Mouse (Mus musculus) midbrain, embryonic 14.5 days (tissue): ENCODE data around the gene H2afy2. TPM values are rescaled to one million over a fixed set of nuclear protein-coding genes. Genes with fewer than 3 reads are reported as not detected.

Experiments used
- ATAC-seq: fragments of 200-750 bp; cut with Nextera tagmentation; 2 replicates; pipeline ENCODE4 v1.8.0; 2017; ENCODE audit warnings: moderate number of reproducible peaks, moderate library complexity; ENCODE audit not compliant: low FRiP score, low TSS enrichment
- DNase-seq: peaks from one replicate; pipeline ENCODE4 v3.0.0-alpha.2; 2015
- H3K27ac ChIP-seq: fragments of 300-500 bp; sonication (generic); replicated peaks from 2 replicates; pipeline ENCODE4 v1.5.1; 2014; ENCODE audit warnings: mild to moderate bottlenecking, low read depth, low read length, moderate library complexity
- H3K27me3 ChIP-seq: fragments of 300-500 bp; sonication (generic); 2 replicates; pipeline ENCODE4 v1.6.1; 2014; ENCODE audit warnings: low read length, control low read depth, mixed read lengths; ENCODE audit not compliant: control insufficient read depth, insufficient read depth
- H3K36me3 ChIP-seq: fragments of 300-500 bp; sonication (generic); 2 replicates; pipeline ENCODE4 v1.6.1; 2014; ENCODE audit warnings: low read length, control low read depth; ENCODE audit not compliant: control insufficient read depth, insufficient read depth
- H3K4me1 ChIP-seq: fragments of 300-500 bp; sonication (generic); 2 replicates; pipeline ENCODE4 v1.6.1; 2014; ENCODE audit warnings: mild to moderate bottlenecking, antibody characterized with exemption, low read length, control low read depth; ENCODE audit not compliant: control insufficient read depth, insufficient read depth
- H3K4me2 ChIP-seq: fragments of 300-500 bp; sonication (generic); 2 replicates; pipeline ENCODE4 v1.6.1; 2014; ENCODE audit warnings: mild to moderate bottlenecking, low read length, moderate library complexity
- H3K4me3 ChIP-seq: fragments of 300-500 bp; sonication (generic); replicated peaks from 2 replicates; pipeline ENCODE4 v1.5.1; 2014; ENCODE audit warnings: low read depth, low read length
- H3K9ac ChIP-seq: fragments of 300-500 bp; sonication (generic); replicated peaks from 2 replicates; pipeline ENCODE4 v1.6.1; 2014; ENCODE audit warnings: mild to moderate bottlenecking, low read length, moderate library complexity
- H3K9me3 ChIP-seq: fragments of 300-500 bp; sonication (generic); 2 replicates; pipeline ENCODE4 v1.6.1; 2016; ENCODE audit warnings: low read length, control low read depth, mixed read lengths; ENCODE audit not compliant: control insufficient read depth
- WGBS: fragments of 180-500 bp; shearing (Covaris S2); extraction: QIAGEN DNeasy Blood & Tissue Kit; methylation state at CpG from one replicate; pipeline ENCODE4 v1.1.7; 2014; 5-methylcytosine and 5-hydroxymethylcytosine counted together
- microRNA-seq: library from miRNA; unstranded; fragments of <30 nt; microRNA quantifications from one replicate; pipeline ENCODE4, GENCODE M21; 2016
- polyA plus RNA-seq: library from polyadenylated mRNA; unstranded; fragments of >200 nt; fragmentation: Nextera tagmentation; extraction: Ambion mirVana; gene quantifications from 2 replicates; pipeline ENCODE4 v1.2.1, GENCODE M21; 2014

H2afy2 gene
- polyA plus RNA-seq, 1 experiment from 2014 or later, result 242 TPM

DNA sequence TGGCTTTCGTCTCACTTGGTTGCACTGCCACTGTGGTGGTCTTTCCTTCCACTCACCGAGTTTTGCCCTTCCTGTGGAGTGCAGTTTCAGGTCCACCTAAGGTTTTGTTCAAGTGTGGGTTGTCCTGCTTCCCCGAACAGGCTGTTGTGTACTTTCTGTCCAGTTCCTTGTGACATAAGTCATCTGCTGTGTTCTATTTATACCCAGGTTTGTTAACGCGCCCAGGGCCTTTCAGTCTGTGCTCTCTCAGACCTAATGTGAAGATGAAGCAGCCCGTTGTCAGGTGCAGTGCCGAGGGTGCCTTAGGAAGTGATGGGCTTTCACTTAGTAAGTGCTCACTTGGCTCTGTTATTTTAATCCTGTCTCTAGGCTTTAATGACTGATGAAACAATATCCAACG, 94.5 kb downstream of the H2afy2 start:
- Histone ChIP-seq H3K9ac (no peak overlapping the region), H3K4me1 (no peaks in the 10 kb centered on the region), H3K27ac (no peak overlapping the region), H3K36me3 (peaks cover 79% of the 10 kb centered on the region), H3K4me3 (no peak overlapping the region), H3K4me2 (no peak overlapping the region), H3K27me3 (no peaks in the 10 kb centered on the region), H3K9me3 (no peaks in the 10 kb centered on the region)
- no peak for DNase-seq
- 92% methylated on average over 8 of the region's 8 CpGs for WGBS
- no peak for ATAC-seq

Small RNA genes within 50 kb of the gene (microRNA-seq; reads per million reads assigned to microRNA genes)
- not detected for gene Mir5108

Other genes with a start within 250 kb of the H2afy2 start
- gene Npffr1, start 188.7 kb downstream of the H2afy2 start, polyA plus RNA-seq, result 0.87 and 0.98 TPM in 2 replicates
- gene Ppa1, start 135.6 kb downstream of the H2afy2 start, polyA plus RNA-seq, result 205 and 216 TPM in 2 replicates
- 189 and 227 TPM in 2 replicates for gene Sar1a, start 103.8 kb downstream of the H2afy2 start, polyA plus RNA-seq
- 25.1 and 27.0 TPM in 2 replicates for gene Tysnd1, start 88.6 kb downstream of the H2afy2 start, polyA plus RNA-seq
- gene Aifm2, start 68.9 kb downstream of the H2afy2 start, polyA plus RNA-seq, result 5.8 and 7.0 TPM in 2 replicates
- gene Col13a1, start 195.0 kb upstream of the H2afy2 start, polyA plus RNA-seq, result 0.12 and 1.5 TPM in 2 replicates